Comparison of ENCODE assay signal across 8 mouse cellular contexts in the genomic region with DNA sequence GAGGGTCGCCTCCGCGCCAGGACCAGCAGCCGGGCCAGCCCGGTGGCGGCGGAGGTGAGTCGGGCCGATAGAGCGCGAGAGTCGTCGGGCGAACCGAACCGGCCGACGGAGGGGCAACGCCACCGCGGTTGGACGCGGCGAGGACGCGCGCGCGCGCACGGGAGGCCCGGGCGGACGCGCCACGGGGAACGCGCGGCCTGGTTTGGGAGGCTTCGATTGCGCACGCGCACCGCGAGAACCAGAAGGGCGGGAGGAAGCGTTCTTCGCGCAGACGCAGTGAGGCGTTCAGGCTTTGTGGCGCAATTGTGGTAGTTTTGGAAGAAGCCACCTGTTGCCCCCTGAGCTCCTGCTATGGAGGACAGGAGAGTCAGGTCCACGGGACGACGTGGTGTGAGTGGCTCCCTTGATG. TPM values are rescaled to one million over a fixed set of nuclear protein-coding genes. Genes with fewer than 3 reads are reported as not detected.
A peak's percentile ranks its signal among the peaks of the same experiment; 100 is the strongest.
DNase-seq lines count a peak whose midpoint lies in the region; TF ChIP-seq lines count a peak whose summit lies in the region.

No protein-coding gene starts in this region.

- no peaks in the 10 kb centered on the region for H3K27me3 ChIP-seq in megakaryocyte, embryonic 14.5 days (replicated peaks)

- H3K4me1 ChIP-seq in cortical plate, adult 2 months (ENCODE audit: control insufficient read depth, insufficient read depth, low read length): no peaks in the 10 kb centered on the region; the same call in 1 of the 2 replicates
- H3K4me1 ChIP-seq in megakaryocyte, embryonic 14.5 days: peaks cover 69% of the 10 kb centered on the region

- DNase-seq in ZHBTc4 (ENCODE audit: low read depth, low spot score): peak; percentile 95
- peak; percentile 85 to 90 for DNase-seq in gastrocnemius, adult 8-10 months (ENCODE audit: low spot score in 2 of 2)
- DNase-seq in induced T-regulatory cell, adult 2 months (ENCODE audit: low read depth): peak; percentile 97
- peak; percentile 74 to 91 for DNase-seq in left cerebral cortex, adult 9 months (ENCODE audit: low spot score in 2 of 2)
- peak; percentile 91 to 94 for DNase-seq in right cerebral cortex, adult 2 months (ENCODE audit: low spot score in 2 of 2)
- DNase-seq in urinary bladder, postnatal 10 days (ENCODE audit: low spot score): peak; percentile 73

- no peak for TF ChIP-seq CTCF in cortical plate, adult 2 months (IDR thresholded peaks at IDR 0.05; ENCODE audit: extremely low read depth, insufficient read depth, low read length)

- peak; percentile 75 for TF ChIP-seq POLR2A in cortical plate, adult 2 months (IDR thresholded peaks at IDR 0.05; ENCODE audit: extremely low read depth, insufficient read depth, low read length)

- no peaks in the 10 kb centered on the region for H3K9me3 ChIP-seq in megakaryocyte, embryonic 14.5 days

- peak overlapping the region; percentile 55 for H3K4me3 ChIP-seq in cortical plate, adult 2 months (ENCODE audit: insufficient read depth, low read length)
- peak overlapping the region; percentile 97 for H3K4me3 ChIP-seq in megakaryocyte, embryonic 14.5 days (replicated peaks)

- peaks cover 73% of the 10 kb centered on the region for H3K36me3 ChIP-seq in megakaryocyte, embryonic 14.5 days (replicated peaks; ENCODE audit: low read length)

- peak overlapping the region; percentile 98 for H3K27ac ChIP-seq in cortical plate, adult 2 months (ENCODE audit: insufficient read depth, low read length)

RNA-seq across cellular contexts. Expression of a gene that starts 0.8 kb away (rescaled TPM):
- polyA plus RNA-seq in cortical plate, adult 2 months (2012; rRNA removed): 145 and 149 TPM in 2 replicates
- 10 to 100 TPM; 69.0 to 88.0 (median 73.8) TPM for total RNA-seq in gastrocnemius, adult 8-10 months (2022)
- 1,025 and 2,643 TPM in 2 replicates for polyA plus RNA-seq in megakaryocyte, embryonic 14.5 days (2012; ENCODE audit: insufficient read depth, low replicate concordance)

RNA-seq across cellular contexts. Expression of a gene that starts 19.9 kb away (rescaled TPM):
- 40.9 and 46.2 TPM in 2 replicates for polyA plus RNA-seq in cortical plate, adult 2 months (2012; rRNA removed)
- 1,000 to 10,000 TPM; 8,302 to 9,332 (median 8,668) TPM for total RNA-seq in gastrocnemius, adult 8-10 months (2022)
- polyA plus RNA-seq in megakaryocyte, embryonic 14.5 days (2012; ENCODE audit: insufficient read depth, low replicate concordance): 3.6 TPM in 1 of 2 replicates, not detected in the other

RNA-seq across cellular contexts. Expression of a gene that starts 23.4 kb away (rescaled TPM):
- 237 and 248 TPM in 2 replicates for polyA plus RNA-seq in cortical plate, adult 2 months (2012; rRNA removed)
- total RNA-seq in gastrocnemius, adult 8-10 months (2022): 10 to 100 TPM in 1 of 4 experiments, 1 to 10 TPM in 3; 6.9 to 10.7 (median 8.0) TPM
- 9.3 and 21.8 TPM in 2 replicates for polyA plus RNA-seq in megakaryocyte, embryonic 14.5 days (2012; ENCODE audit: insufficient read depth, low replicate concordance)

RNA-seq across cellular contexts. Expression of a gene that starts 29.5 kb away (rescaled TPM):
- polyA plus RNA-seq in cortical plate, adult 2 months (2012; rRNA removed): 75.2 and 76.5 TPM in 2 replicates
- 1 to 10 TPM; 5.3 to 7.9 (median 6.3) TPM for total RNA-seq in gastrocnemius, adult 8-10 months (2022)
- 70.2 and 174 TPM in 2 replicates for polyA plus RNA-seq in megakaryocyte, embryonic 14.5 days (2012; ENCODE audit: insufficient read depth, low replicate concordance)

RNA-seq across cellular contexts. Expression of a gene that starts 34.8 kb away (rescaled TPM):
- polyA plus RNA-seq in cortical plate, adult 2 months (2012; rRNA removed): 52.5 and 78.6 TPM in 2 replicates
- total RNA-seq in gastrocnemius, adult 8-10 months (2022): 10 to 100 TPM in 2 of 4 experiments, 1 to 10 TPM in 2; 7.4 to 19.6 (median 11.1) TPM
- 458 and 696 TPM in 2 replicates for polyA plus RNA-seq in megakaryocyte, embryonic 14.5 days (2012; ENCODE audit: insufficient read depth, low replicate concordance)

Comparison
In these comparisons a context has a peak if more than half of its experiments do, and no peak if none do; other contexts are left out.
1. Peak in every context shown above with its lines: DNase-seq, H3K4me3 ChIP-seq and H3K27ac ChIP-seq.
2. RNA of a gene that starts 23.4 kb away (polyA plus RNA-seq): 237 to 248 TPM in cortical plate, adult 2 months; 9.3 to 21.8 TPM in megakaryocyte, embryonic 14.5 days; every median in the first group is over 10 times any median in the second.